Mouse (Mus musculus) bone marrow, adult 2 months (tissue): ENCODE measurements around the gene Mtx2.

ENCODE experiments used
- CTCF ChIP-seq: fragments of 200-500 bp; IDR thresholded peaks from 2 replicates; pipeline ENCODE4 v1.5.1; 2011; ENCODE audit warnings: low read length, control low read depth; ENCODE audit not compliant: control insufficient read depth, insufficient read depth
- POLR2A ChIP-seq: fragments of 200-500 bp; IDR thresholded peaks from 2 replicates; pipeline ENCODE4 v1.6.1; 2011; ENCODE audit warnings: low read depth, mild to moderate bottlenecking, control low read depth, low read length, borderline replicate concordance; ENCODE audit not compliant: control insufficient read depth

- no peak for TF ChIP-seq POLR2A
- TF ChIP-seq CTCF: no peak
Measured at GRCm38 (mm10) chr2:74899973-74900372, 74.4 kb downstream of the Mtx2 start.
